Comparison of ENCODE assay signal across 8 mouse cellular contexts in genomic region chr15:81858517-81859329, GRCm38 (mm10). TPM values are rescaled to one million over a fixed set of nuclear protein-coding genes. Genes with fewer than 3 reads are reported as not detected.
DNase-seq lines count a peak whose midpoint lies in the region; ATAC-seq and TF ChIP-seq lines count a peak whose summit lies in the region.

Tob2 (minus strand) TSS chr15:81858796.

- H3K4me3 ChIP-seq in embryonic facial prominence, embryonic 12.5 days: peak within 1 kb of the TSS; percentile 87
- peak within 1 kb of the TSS; percentile 94 for H3K4me3 ChIP-seq in limb, embryonic 11.5 days (ENCODE audit: low read depth, low read length)
- peak within 1 kb of the TSS; percentile 91 for H3K4me3 ChIP-seq in midbrain, embryonic 12.5 days
- peak within 1 kb of the TSS; percentile 76 for H3K4me3 ChIP-seq in spleen, adult 2 months (ENCODE audit: extremely low read depth, insufficient read depth, insufficient read length)

- H3K27ac ChIP-seq in embryonic facial prominence, embryonic 12.5 days: peak within 1 kb of the TSS; percentile 94
- H3K27ac ChIP-seq in limb, embryonic 11.5 days (replicated peaks; ENCODE audit: low read depth, low read length): peak within 1 kb of the TSS; percentile 66
- H3K27ac ChIP-seq in midbrain, embryonic 12.5 days (replicated peaks): peak within 1 kb of the TSS; percentile 85
- H3K27ac ChIP-seq in spleen, adult 2 months (ENCODE audit: insufficient read depth, low read length): peak within 1 kb of the TSS; percentile 100

- no peak for TF ChIP-seq POLR2A in spleen, adult 2 months (IDR thresholded peaks at IDR 0.05; ENCODE audit: low read depth, low read length)

- TF ChIP-seq CTCF in spleen, adult 2 months (IDR thresholded peaks at IDR 0.05; ENCODE audit: extremely low read depth, insufficient read depth, insufficient read length, insufficient replicate concordance): no peak

- WGBS in embryonic facial prominence, embryonic 12.5 days: under 1% methylated on average over 44 of the region's 44 CpGs
- WGBS in limb, embryonic 11.5 days: under 1% methylated on average over 44 of the region's 44 CpGs
- WGBS in midbrain, embryonic 12.5 days: under 1% methylated on average over 44 of the region's 44 CpGs
- under 1% methylated on average over 44 of the region's 44 CpGs for WGBS in spleen, adult 2 months

- peaks cover 6% of the 10 kb centered on the region; the same call in 1 of the 2 replicates for H3K36me3 ChIP-seq in embryonic facial prominence, embryonic 12.5 days
- no peaks in the 10 kb centered on the region for H3K36me3 ChIP-seq in limb, embryonic 11.5 days (ENCODE audit: control insufficient read depth, insufficient read depth, low read length)
- H3K36me3 ChIP-seq in midbrain, embryonic 12.5 days: peaks cover 5% of the 10 kb centered on the region; the same call in 1 of the 2 replicates
- H3K36me3 ChIP-seq in spleen, adult 2 months (ENCODE audit: control insufficient read depth, insufficient read depth, low read length): no peaks in the 10 kb centered on the region

- ATAC-seq in embryonic facial prominence, embryonic 12.5 days (ENCODE audit: insufficient number of reproducible peaks, insufficient read depth, low FRiP score, low TSS enrichment): 0 out of 2 replicates have a peak, but pooled peaks have one; percentile 3
- peak; percentile 7; the same call in 1 of the 2 replicates for ATAC-seq in limb, embryonic 11.5 days (ENCODE audit: insufficient number of reproducible peaks, low FRiP score, low TSS enrichment, low read depth)
- ATAC-seq in midbrain, embryonic 12.5 days (ENCODE audit: low FRiP score, low read depth): no peak; the same call in 1 of the 2 replicates

- peaks cover 9% of the 10 kb centered on the region; the same call in 1 of the 2 replicates for H3K4me1 ChIP-seq in embryonic facial prominence, embryonic 12.5 days
- H3K4me1 ChIP-seq in limb, embryonic 11.5 days (ENCODE audit: control insufficient read depth, insufficient read depth, low read length): no peaks in the 10 kb centered on the region
- H3K4me1 ChIP-seq in midbrain, embryonic 12.5 days: peaks cover 26% of the 10 kb centered on the region
- peaks cover 2% of the 10 kb centered on the region; the same call in 1 of the 2 replicates for H3K4me1 ChIP-seq in spleen, adult 2 months (ENCODE audit: control insufficient read depth, insufficient read depth, insufficient read length)

- peak within 1 kb of the TSS; percentile 97 for H3K4me2 ChIP-seq in embryonic facial prominence, embryonic 12.5 days (replicated peaks)
- H3K4me2 ChIP-seq in limb, embryonic 11.5 days (ENCODE audit: low read depth, severe bottlenecking): peak within 1 kb of the TSS; percentile 53
- H3K4me2 ChIP-seq in midbrain, embryonic 12.5 days (replicated peaks): peak within 1 kb of the TSS; percentile 96

- peak; percentile 53 to 69 for DNase-seq in urinary bladder, adult 18-20 months (ENCODE audit: low spot score in 2 of 2)
- DNase-seq in urinary bladder, postnatal 10 days (ENCODE audit: low spot score): no peak
- DNase-seq in heart, adult 11 months: peak; percentile 98
- peak; percentile 76 for DNase-seq in kidney, adult 11 months
- peak; percentile 67 for DNase-seq in limb, embryonic 11.5 days (ENCODE audit: low spot score)
- peak; percentile 50 to 56 for DNase-seq in spleen, adult 2 months (ENCODE audit: low read depth in 1 of 2, low spot score in 2 of 2)

- H3K9ac ChIP-seq in embryonic facial prominence, embryonic 12.5 days: peak within 1 kb of the TSS; percentile 86
- peak within 1 kb of the TSS; percentile 74 for H3K9ac ChIP-seq in limb, embryonic 11.5 days (ENCODE audit: low read length)
- peak within 1 kb of the TSS; percentile 86 for H3K9ac ChIP-seq in midbrain, embryonic 12.5 days (replicated peaks)

- no peaks in the 10 kb centered on the region for H3K9me3 ChIP-seq in embryonic facial prominence, embryonic 12.5 days
- H3K9me3 ChIP-seq in limb, embryonic 11.5 days (ENCODE audit: control insufficient read depth, low read length): no peaks in the 10 kb centered on the region
- no peaks in the 10 kb centered on the region for H3K9me3 ChIP-seq in midbrain, embryonic 12.5 days

- no peaks in the 10 kb centered on the region for H3K27me3 ChIP-seq in embryonic facial prominence, embryonic 12.5 days
- H3K27me3 ChIP-seq in limb, embryonic 11.5 days (ENCODE audit: control insufficient read depth, insufficient read depth, low read length): no peaks in the 10 kb centered on the region
- no peaks in the 10 kb centered on the region for H3K27me3 ChIP-seq in midbrain, embryonic 12.5 days
- H3K27me3 ChIP-seq in spleen, adult 2 months (ENCODE audit: control insufficient read depth, insufficient read depth, low read length): no peaks in the 10 kb centered on the region

RNA-seq across cellular contexts. Expression of gene Tob2, which starts in this region (rescaled TPM):
- polyA plus RNA-seq in embryonic facial prominence, embryonic 12.5 days (2016; fragmentation: Nextera tagmentation; extraction: Ambion mirVana): 22.9 and 23.0 TPM in 2 replicates
- 16.7 and 16.8 TPM in 2 replicates for polyA plus RNA-seq in limb, embryonic 11.5 days (2014; fragmentation: Nextera tagmentation; extraction: Ambion mirVana)
- 20.9 and 22.2 TPM in 2 replicates for polyA plus RNA-seq in midbrain, embryonic 12.5 days (2016; fragmentation: Nextera tagmentation; extraction: Ambion mirVana)
- polyA plus RNA-seq in spleen, adult 2 months (2012; rRNA removed): 24.8 and 36.6 TPM in 2 replicates
